Comparison of ENCODE assay signal across 26 mouse cellular contexts in genomic region chr12:70657493-70657810, GRCm38 (mm10).
DNase-seq lines count a peak whose midpoint lies in the region; ATAC-seq and TF ChIP-seq lines count a peak whose summit lies in the region.
"Had no signal": no experiment of that assay in that cellular context is flagged by ENCODE, and none has a peak within 500 bp of the region (broad histone marks: within the 10 kb centered on the region; RNA-seq: fewer than 3 reads in every experiment).

No protein-coding gene starts in this region.

- ATAC-seq in forebrain, embryonic 16.5 days, result no peak
- no peak for ATAC-seq in forebrain, embryonic 11.5 days (replicated peaks; ENCODE audit: low FRiP score)
- ATAC-seq in lung, embryonic 14.5 days (ENCODE audit: insufficient read depth), result no peak
- ATAC-seq in embryonic facial prominence, embryonic 14.5 days (ENCODE audit: low read depth), result no peak
- no peak for ATAC-seq in intestine, postnatal 0 days
- ATAC-seq: CD4-positive, CD25-positive, alpha-beta regulatory T cell, adult 4 months; hindbrain, embryonic 16.5 days; intestine, embryonic 15.5 days had no signal

- WGBS in forebrain, embryonic 16.5 days, result 77% methylated on average over 3 of the region's 3 CpGs
- WGBS in forebrain, embryonic 11.5 days, result 74% methylated on average over 3 of the region's 3 CpGs
- 75% methylated on average over 3 of the region's 3 CpGs for WGBS in lung, embryonic 14.5 days
- 75% methylated on average over 3 of the region's 3 CpGs for WGBS in embryonic facial prominence, embryonic 14.5 days
- 88% methylated on average over 3 of the region's 3 CpGs for WGBS in limb, embryonic 10.5 days
- WGBS in intestine, postnatal 0 days, result 80% methylated on average over 3 of the region's 3 CpGs

- no peak overlapping the region for H3K4me2 ChIP-seq in forebrain, embryonic 16.5 days (ENCODE audit: low read length)
- H3K4me2 ChIP-seq in forebrain, embryonic 11.5 days (ENCODE audit: low read depth, low read length, severe bottlenecking), result no peak overlapping the region
- H3K4me2 ChIP-seq in lung, embryonic 14.5 days, result no peak overlapping the region
- H3K4me2 ChIP-seq in embryonic facial prominence, embryonic 14.5 days (ENCODE audit: low read depth, low read length), result no peak overlapping the region
- no peak overlapping the region for H3K4me2 ChIP-seq in intestine, postnatal 0 days (replicated peaks; ENCODE audit: low read depth)
- H3K4me2 ChIP-seq: heart, embryonic 13.5 days; hindbrain, embryonic 13.5 days; intestine, embryonic 15.5 days had no signal

- no peak overlapping the region for H3K4me3 ChIP-seq in forebrain, embryonic 16.5 days (replicated peaks; ENCODE audit: low read length)
- H3K4me3 ChIP-seq in forebrain, embryonic 11.5 days (ENCODE audit: low read depth, low read length), result no peak overlapping the region
- H3K4me3 ChIP-seq in lung, embryonic 14.5 days (ENCODE audit: low read depth, low read length), result no peak overlapping the region
- H3K4me3 ChIP-seq in embryonic facial prominence, embryonic 14.5 days (ENCODE audit: low read depth, low read length), result no peak overlapping the region
- H3K4me3 ChIP-seq in limb, embryonic 10.5 days, result no peak overlapping the region
- no peak overlapping the region for H3K4me3 ChIP-seq in intestine, postnatal 0 days (ENCODE audit: low read depth, low read length)
- H3K4me3 ChIP-seq: forebrain, embryonic 10.5 days; gastrocnemius, adult 2 months; heart, embryonic 10.5 days; heart, embryonic 13.5 days; hindbrain, embryonic 10.5 days; hindbrain, embryonic 13.5 days; intestine, embryonic 15.5 days had no signal

- H3K36me3 ChIP-seq in forebrain, embryonic 16.5 days (ENCODE audit: control insufficient read depth, insufficient read depth), result no peaks in the 10 kb centered on the region
- H3K36me3 ChIP-seq in forebrain, embryonic 11.5 days (ENCODE audit: control insufficient read depth, insufficient read depth, low read length), result no peaks in the 10 kb centered on the region
- no peaks in the 10 kb centered on the region for H3K36me3 ChIP-seq in lung, embryonic 14.5 days (ENCODE audit: insufficient read depth)
- H3K36me3 ChIP-seq in embryonic facial prominence, embryonic 14.5 days (ENCODE audit: control insufficient read depth, insufficient read depth, low read length), result no peaks in the 10 kb centered on the region
- no peaks in the 10 kb centered on the region for H3K36me3 ChIP-seq in limb, embryonic 10.5 days
- no peaks in the 10 kb centered on the region for H3K36me3 ChIP-seq in intestine, postnatal 0 days (ENCODE audit: control insufficient read depth, insufficient read depth)
- H3K36me3 ChIP-seq: forebrain, embryonic 10.5 days; heart, embryonic 10.5 days; heart, embryonic 13.5 days; hindbrain, embryonic 10.5 days; hindbrain, embryonic 13.5 days; intestine, embryonic 15.5 days had no signal

- H3K9ac ChIP-seq in forebrain, embryonic 16.5 days (replicated peaks; ENCODE audit: low read depth, low read length), result no peak overlapping the region
- H3K9ac ChIP-seq in forebrain, embryonic 11.5 days (ENCODE audit: low read length), result no peak overlapping the region
- H3K9ac ChIP-seq in lung, embryonic 14.5 days, result no peak overlapping the region
- H3K9ac ChIP-seq in embryonic facial prominence, embryonic 14.5 days (ENCODE audit: low read depth, low read length), result no peak overlapping the region
- H3K9ac ChIP-seq in intestine, postnatal 0 days (ENCODE audit: low read depth, low read length), result no peak overlapping the region
- H3K9ac ChIP-seq: forebrain, postnatal 0 days; heart, embryonic 13.5 days; hindbrain, embryonic 13.5 days; intestine, embryonic 15.5 days had no signal

- peaks cover 27% of the 10 kb centered on the region for H3K4me1 ChIP-seq in forebrain, embryonic 16.5 days (replicated peaks; ENCODE audit: control insufficient read depth, insufficient read depth, low read length)
- H3K4me1 ChIP-seq in forebrain, embryonic 11.5 days (replicated peaks; ENCODE audit: control insufficient read depth, insufficient read depth, low read length), result no peaks in the 10 kb centered on the region
- peaks cover 21% of the 10 kb centered on the region for H3K4me1 ChIP-seq in lung, embryonic 14.5 days (ENCODE audit: insufficient read depth)
- peaks cover 10% of the 10 kb centered on the region for H3K4me1 ChIP-seq in embryonic facial prominence, embryonic 14.5 days (ENCODE audit: control insufficient read depth, insufficient read depth, low read length)
- H3K4me1 ChIP-seq in limb, embryonic 10.5 days, result peaks cover 14% of the 10 kb centered on the region
- H3K4me1 ChIP-seq in intestine, postnatal 0 days (replicated peaks; ENCODE audit: control insufficient read depth, insufficient read depth, low read length), result no peaks in the 10 kb centered on the region
- H3K4me1 ChIP-seq: hindbrain, embryonic 13.5 days; intestine, embryonic 15.5 days had no signal

- no peak for TF ChIP-seq CTCF in lung, embryonic 14.5 days (IDR thresholded peaks at IDR 0.05; ENCODE audit: low read depth)
- no peak for TF ChIP-seq CTCF in intestine, postnatal 0 days (IDR thresholded peaks at IDR 0.05; ENCODE audit: low read depth)

- H3K27me3 ChIP-seq in forebrain, embryonic 16.5 days (replicated peaks; ENCODE audit: control insufficient read depth, insufficient read depth, low read length), result no peaks in the 10 kb centered on the region
- H3K27me3 ChIP-seq in forebrain, embryonic 11.5 days (ENCODE audit: control insufficient read depth, insufficient read depth, low read length), result no peaks in the 10 kb centered on the region
- H3K27me3 ChIP-seq in lung, embryonic 14.5 days (ENCODE audit: insufficient read depth, low read length), result no peaks in the 10 kb centered on the region
- H3K27me3 ChIP-seq in embryonic facial prominence, embryonic 14.5 days (replicated peaks; ENCODE audit: control insufficient read depth, insufficient read depth, low read length), result no peaks in the 10 kb centered on the region
- no peaks in the 10 kb centered on the region for H3K27me3 ChIP-seq in limb, embryonic 10.5 days (ENCODE audit: low read depth, poor library complexity, severe bottlenecking)
- no peaks in the 10 kb centered on the region for H3K27me3 ChIP-seq in intestine, postnatal 0 days (replicated peaks; ENCODE audit: control insufficient read depth, insufficient read depth, low read length)
- H3K27me3 ChIP-seq: heart, embryonic 13.5 days; hindbrain, embryonic 13.5 days; intestine, embryonic 15.5 days had no signal

- peak overlapping the region; percentile 37 for H3K27ac ChIP-seq in forebrain, embryonic 16.5 days (ENCODE audit: low read length)
- no peak overlapping the region for H3K27ac ChIP-seq in forebrain, embryonic 11.5 days (ENCODE audit: low read depth, low read length)
- H3K27ac ChIP-seq in lung, embryonic 14.5 days (ENCODE audit: low read depth), result peak overlapping the region; percentile 36; the same call in 1 of the 2 replicates
- 0 out of 2 replicates have a peak overlapping the region, but pooled peaks have one; percentile 28 for H3K27ac ChIP-seq in embryonic facial prominence, embryonic 14.5 days (replicated peaks; ENCODE audit: low read depth, low read length)
- peak overlapping the region; percentile 46; the same call in 1 of the 2 replicates for H3K27ac ChIP-seq in limb, embryonic 10.5 days
- no peak overlapping the region for H3K27ac ChIP-seq in intestine, postnatal 0 days (ENCODE audit: low read depth, low read length)
- H3K27ac ChIP-seq: forebrain, embryonic 10.5 days; heart, embryonic 10.5 days; hindbrain, embryonic 10.5 days; hindbrain, embryonic 13.5 days; intestine, embryonic 15.5 days had no signal

- H3K9me3 ChIP-seq in forebrain, embryonic 16.5 days (ENCODE audit: control insufficient read depth, low read length), result no peaks in the 10 kb centered on the region
- H3K9me3 ChIP-seq in forebrain, embryonic 11.5 days (ENCODE audit: control insufficient read depth, low read length), result no peaks in the 10 kb centered on the region
- no peaks in the 10 kb centered on the region for H3K9me3 ChIP-seq in lung, embryonic 14.5 days (ENCODE audit: low read depth, low read length)
- H3K9me3 ChIP-seq in embryonic facial prominence, embryonic 14.5 days (ENCODE audit: control insufficient read depth, low read length), result no peaks in the 10 kb centered on the region
- no peaks in the 10 kb centered on the region for H3K9me3 ChIP-seq in limb, embryonic 10.5 days (replicated peaks)
- H3K9me3 ChIP-seq in intestine, postnatal 0 days (ENCODE audit: control insufficient read depth), result no peaks in the 10 kb centered on the region
- H3K9me3 ChIP-seq: forebrain, embryonic 10.5 days; heart, embryonic 10.5 days; heart, embryonic 13.5 days; hindbrain, embryonic 10.5 days; hindbrain, embryonic 13.5 days; intestine, embryonic 15.5 days had no signal

- DNase-seq in forebrain, embryonic 11.5 days (ENCODE audit: low spot score), result no peak
- no peak for DNase-seq in lung, embryonic 14.5 days
- DNase-seq in lung, postnatal 10 days, result no peak
- DNase-seq in embryonic facial prominence, embryonic 14.5 days (ENCODE audit: low spot score), result no peak
- no peak for DNase-seq in limb, embryonic 10.5 days (ENCODE audit: low spot score)
- DNase-seq: adrenal gland, postnatal 10 days; adrenal gland, postnatal 36 days; cerebellum, adult 18-20 months; cerebellum, adult 9-10 months; cerebellum, postnatal 36 days; embryo, embryonic 11 days; gastrocnemius, adult 2 months; gastrocnemius, postnatal 14 days; kidney, adult 18-20 months; kidney, adult 9 months had no signal

Comparison
In these comparisons a context has a peak if more than half of its experiments do, and no peak if none do; other contexts are left out.
1. H3K27ac ChIP-seq: peak in forebrain, embryonic 16.5 days (single experiment), lung, embryonic 14.5 days (single experiment), embryonic facial prominence, embryonic 14.5 days (single experiment) and limb, embryonic 10.5 days (single experiment); none in forebrain, embryonic 11.5 days (single experiment) and intestine, postnatal 0 days (single experiment).